Mouse (Mus musculus) ovary, postnatal 10 days (tissue): ENCODE measurements around the gene Tspan3.

ENCODE experiments used
- DNase-seq: peaks from one replicate; pipeline ENCODE4 v3.0.0; 2022; ENCODE audit warnings: low spot score

The Tspan3 gene

DNA sequence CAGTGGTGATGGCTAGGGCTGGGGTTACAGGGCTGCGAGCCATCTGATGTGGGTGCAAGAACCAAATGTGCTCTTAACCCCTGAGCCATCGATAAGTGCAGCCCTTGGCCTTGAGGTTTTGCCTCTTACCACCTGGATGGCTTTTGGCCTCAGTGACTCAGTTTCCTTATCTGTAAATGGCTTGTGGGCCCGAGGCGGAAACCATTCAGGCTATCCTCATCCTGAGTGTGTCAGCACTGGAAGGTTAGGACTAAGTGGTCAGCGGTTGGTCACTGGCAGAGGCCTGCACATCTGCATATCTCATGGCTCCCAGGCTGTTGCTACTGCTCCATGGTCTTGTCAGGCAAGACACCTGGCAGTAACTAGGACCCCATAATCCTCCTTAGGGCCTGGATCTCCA lies 47.2 kb downstream of the Tspan3 start:
- DNase-seq: no peak

DNA sequence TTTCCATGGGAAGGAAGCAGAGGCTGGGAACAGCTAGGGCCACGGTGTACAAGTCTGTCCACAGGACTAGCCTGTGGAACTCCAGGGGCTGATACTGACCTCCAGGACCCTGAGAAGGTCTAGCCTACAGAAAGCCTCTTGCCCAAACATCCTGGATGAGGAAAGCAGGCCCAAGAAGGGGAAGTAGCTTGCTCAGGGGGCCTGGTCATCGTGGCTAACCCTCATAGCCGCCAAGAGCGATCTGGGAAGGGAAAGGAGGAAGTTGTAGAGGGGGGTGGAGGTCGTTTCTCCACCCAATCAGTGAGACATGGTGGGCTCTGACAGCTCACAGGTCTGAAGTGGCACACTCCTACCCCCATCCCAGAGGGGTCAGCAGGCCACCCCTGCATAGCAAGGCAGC lies 57.1 kb downstream of the Tspan3 start:
- no peak for DNase-seq

DNA sequence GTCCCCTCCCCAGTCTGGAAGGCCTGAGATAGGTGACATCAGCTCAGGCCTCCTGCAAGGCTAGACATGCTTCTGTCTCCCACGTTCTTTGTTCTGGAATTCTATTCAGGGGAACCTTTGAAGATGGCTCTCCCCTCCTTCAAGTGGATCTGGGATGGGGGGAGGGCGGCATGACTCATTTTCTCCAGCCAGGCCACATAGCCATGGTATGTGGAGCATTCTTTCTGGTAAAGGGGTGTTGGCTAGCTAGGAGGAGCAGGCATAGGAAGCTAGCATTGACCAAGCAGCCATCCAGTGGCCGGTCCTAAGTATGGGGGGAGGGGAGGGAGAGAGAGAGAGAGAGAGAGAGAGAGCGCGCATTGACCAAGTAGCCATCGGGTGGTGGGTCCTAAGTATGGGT lies 57.8 kb downstream of the Tspan3 start:
- DNase-seq: no peak

GRCm38 (mm10) chr9:56106274-56107072 lies 58.8 kb downstream of the Tspan3 start:
- DNase-seq: no peak

GRCm38 (mm10) chr9:56104921-56105320 lies 60.4 kb downstream of the Tspan3 start:
- no peak for DNase-seq

- no peak for DNase-seq
Measured at GRCm38 (mm10) chr9:56101022-56101421, 64.3 kb downstream of the Tspan3 start.

DNA sequence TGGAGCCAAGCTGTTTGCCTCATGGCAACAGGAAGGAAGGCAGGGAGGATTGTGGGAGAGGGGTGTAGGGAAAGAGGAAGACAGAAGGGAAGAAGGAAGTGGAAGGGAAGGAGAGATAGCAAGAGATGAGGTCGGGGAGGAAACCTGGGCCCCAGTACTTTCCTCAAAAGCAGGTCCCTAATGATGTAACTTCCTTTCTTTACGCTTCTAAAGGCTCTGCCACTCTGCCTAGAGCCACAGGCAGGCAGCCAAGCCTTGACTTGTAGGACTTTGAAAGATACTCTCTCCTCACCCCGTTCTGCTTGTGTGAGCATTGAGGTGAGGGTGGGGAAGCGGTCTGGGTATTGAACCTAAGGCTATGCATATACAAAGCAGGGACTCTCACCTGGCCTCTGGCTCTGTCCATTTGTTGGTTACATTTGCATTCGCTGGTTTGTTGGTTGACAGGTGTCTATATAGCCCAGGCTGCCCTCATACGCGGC lies 65.2 kb downstream of the Tspan3 start:
- no peak for DNase-seq

DNA sequence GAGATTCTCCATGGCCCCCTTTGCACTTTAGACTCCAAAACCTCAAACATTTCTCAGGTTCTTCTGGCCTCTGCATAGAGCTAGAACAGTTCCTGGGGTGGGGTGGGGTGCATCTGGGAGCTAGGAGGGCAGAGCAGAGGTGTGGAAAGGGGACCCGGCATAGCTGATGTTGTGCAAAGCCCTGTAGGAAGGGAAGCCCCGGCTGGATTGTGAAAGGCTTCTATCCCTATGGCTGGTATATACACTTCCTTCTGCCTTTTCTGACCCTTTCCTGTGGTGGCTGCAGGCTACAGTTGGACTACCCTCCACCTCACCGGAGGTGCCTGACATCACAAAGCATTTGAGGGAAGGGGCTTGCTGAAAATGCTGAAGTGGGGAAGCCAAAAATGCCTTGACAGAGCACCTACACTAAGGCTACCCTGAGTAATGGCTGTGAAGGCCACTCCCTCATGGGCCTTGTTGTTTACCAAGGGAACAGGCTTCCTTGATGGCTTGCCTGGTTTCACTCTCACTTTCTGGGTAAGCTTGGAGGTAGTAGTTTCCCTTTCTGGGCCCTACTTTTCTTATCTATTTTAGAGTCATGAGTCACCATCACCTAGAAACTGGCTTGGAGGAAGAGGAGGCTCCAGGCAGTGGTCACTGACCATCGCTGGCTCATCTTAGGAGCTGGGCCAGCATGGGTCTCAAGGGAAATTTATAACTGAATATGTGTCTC lies 67.5 kb downstream of the Tspan3 start:
- no peak for DNase-seq

DNA sequence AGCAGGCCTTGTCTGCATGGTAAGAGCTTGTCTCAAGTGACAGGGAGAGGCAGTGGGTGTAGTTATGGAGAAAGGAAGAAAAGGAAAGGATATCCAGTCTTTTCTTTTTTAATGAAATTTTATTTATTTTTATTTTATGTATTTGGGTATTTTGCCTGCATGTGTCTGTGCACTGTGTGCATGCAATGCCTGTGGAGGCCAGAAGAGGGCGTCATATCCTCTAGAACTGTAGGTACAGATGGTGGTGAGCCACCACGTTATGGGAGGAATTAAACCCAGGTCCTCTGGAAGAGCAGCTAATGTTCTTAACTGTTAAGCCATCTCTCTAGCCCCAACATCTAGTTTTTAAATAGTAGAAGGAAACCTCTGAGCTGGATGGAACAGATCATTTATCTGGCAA lies 73.2 kb downstream of the Tspan3 start:
- no peak for DNase-seq

- DNase-seq: no peak
Measured at GRCm38 (mm10) chr9:56090546-56091225, 74.6 kb downstream of the Tspan3 start.

DNA sequence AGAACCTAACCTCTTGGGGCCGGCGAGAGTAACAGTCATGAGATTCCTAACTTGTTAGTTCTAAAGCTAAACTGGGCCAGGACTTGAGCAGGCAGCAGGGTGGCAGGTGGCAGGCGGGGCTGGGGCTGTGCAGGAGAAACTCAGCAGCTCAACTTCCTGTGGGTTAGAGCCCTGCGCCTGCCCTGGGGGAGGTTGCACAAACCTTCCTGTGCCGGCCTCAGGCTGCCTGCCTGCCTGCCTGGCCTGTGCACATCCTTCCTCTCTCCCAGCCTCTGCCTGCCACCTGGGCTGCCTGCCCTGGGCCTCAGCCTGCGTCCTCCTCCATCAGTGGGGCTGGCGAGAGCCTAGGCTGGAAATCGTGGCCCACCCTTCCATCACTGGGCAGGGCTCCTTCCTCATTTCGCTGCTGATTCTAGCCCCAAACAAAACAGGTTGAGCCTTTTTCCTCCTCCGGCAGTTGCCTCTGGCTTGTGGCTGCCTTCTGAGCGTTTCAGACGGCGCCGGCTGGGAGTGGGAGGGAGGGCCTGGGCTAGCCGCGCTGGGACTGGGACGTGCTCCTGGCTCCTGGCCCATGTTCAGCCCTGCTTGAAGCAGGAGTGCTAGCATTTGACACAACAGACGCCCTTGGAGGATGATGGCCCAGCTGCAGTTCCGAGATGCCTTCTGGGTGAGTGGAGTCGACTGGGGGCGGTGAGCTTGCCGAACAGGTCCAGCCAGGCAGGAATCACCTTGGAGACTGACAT lies 75.3 kb downstream of the Tspan3 start, which contains the start of gene Pstpip1:
TSS of gene Pstpip1 (plus strand) at position 185 of the 743 bp plus-strand sequence.
- peak; percentile 49 for DNase-seq

GRCm38 (mm10) chr9:56086524-56086923 lies 78.8 kb downstream of the Tspan3 start:
- no peak for DNase-seq
